9 mouse cellular contexts compared by ENCODE assay signal in the genomic region with DNA sequence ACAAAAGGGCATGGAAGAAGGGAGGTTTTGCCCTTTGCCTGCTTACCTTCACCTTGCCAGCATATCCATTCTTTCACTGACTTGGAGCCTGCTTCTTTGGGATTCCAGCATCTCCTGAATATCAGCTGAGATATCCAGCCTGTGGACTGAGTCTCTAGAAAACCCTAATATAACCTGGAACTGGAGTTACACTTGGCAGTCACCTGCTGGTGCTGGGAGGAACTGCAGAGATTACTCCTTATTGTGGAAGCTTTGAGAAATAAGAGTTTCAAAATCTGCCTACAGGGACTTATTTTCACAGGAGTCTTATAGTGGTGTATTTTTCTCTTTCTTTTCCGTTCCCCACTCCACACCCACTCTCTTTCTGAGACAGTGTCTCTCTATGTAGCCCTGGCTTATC. TPM values are rescaled to one million over a fixed set of nuclear protein-coding genes. Genes with fewer than 3 reads are reported as not detected.
DNase-seq lines count a peak whose midpoint lies in the region; TF ChIP-seq lines count a peak whose summit lies in the region.
"Had no signal": no experiment of that assay in that cellular context is flagged by ENCODE, and none has a peak within 500 bp of the region (broad histone marks: within the 10 kb centered on the region; RNA-seq: fewer than 3 reads in every experiment).

No protein-coding gene starts in this region.

- H3K9ac ChIP-seq in heart, adult 2 months (ENCODE audit: low read depth, low read length) = no peak overlapping the region
- H3K9ac ChIP-seq: neural tube, embryonic 12.5 days had no signal

- 30% methylated on average over 1 of the region's 1 CpGs for WGBS in heart, adult 2 months

- TF ChIP-seq EP300 in heart, adult 2 months (IDR thresholded peaks at IDR 0.05; ENCODE audit: insufficient read depth, low read depth, low read length) = no peak

- H3K4me3 ChIP-seq in heart, adult 2 months = no peak overlapping the region
- H3K4me3 ChIP-seq: neural tube, embryonic 12.5 days had no signal

- TF ChIP-seq POLR2A in heart, adult 2 months (IDR thresholded peaks at IDR 0.05; ENCODE audit: insufficient read depth, low read depth, low read length) = no peak

- no peak for DNase-seq in heart, adult 2 months
- no peak for DNase-seq in heart, postnatal 25 days (ENCODE audit: low spot score)
- DNase-seq in urinary bladder, postnatal 25 days (ENCODE audit: low spot score) = peak; percentile 20
- DNase-seq in urinary bladder, postnatal 10 days (ENCODE audit: low spot score) = no peak
- peak; percentile 52 to 81 for DNase-seq in frontal cortex, adult 2 months (ENCODE audit: extremely low spot score in 1 of 2, low spot score in 1 of 2)
- DNase-seq in left cerebral cortex, postnatal 25 days (ENCODE audit: low spot score in 2 of 2) = peak; percentile 64 to 80
- DNase-seq in right cerebral cortex, adult 2 months (ENCODE audit: low spot score in 2 of 2) = peak; percentile 70 to 77
- no peak for DNase-seq in gastrocnemius, adult 8-10 months (ENCODE audit: low spot score in 2 of 2)

- no peaks in the 10 kb centered on the region for H3K36me3 ChIP-seq in heart, adult 2 months (ENCODE audit: control insufficient read depth, insufficient read depth, low read length)
- H3K36me3 ChIP-seq: neural tube, embryonic 12.5 days had no signal

- no peak overlapping the region for H3K27ac ChIP-seq in heart, adult 2 months
- H3K27ac ChIP-seq: neural tube, embryonic 12.5 days had no signal

- intact Hi-C loops in heart, adult 2 months (cut with DNase I) = no loop called here
- intact Hi-C loops in heart, postnatal 25 days (cut with DNase I) = loop anchor here (5.0 kb wide), 3 partner anchors 215 to 350 kb away; partner anchors contain the start of genes Dram1 and Gnptab
- intact Hi-C loops in left cerebral cortex, postnatal 25 days (cut with DNase I) = no loop called here

- H3K27me3 ChIP-seq in heart, adult 2 months (ENCODE audit: control insufficient read depth, insufficient read depth, low read length) = no peaks in the 10 kb centered on the region
- H3K27me3 ChIP-seq: neural tube, embryonic 12.5 days had no signal

- H3K79me2 ChIP-seq in heart, adult 2 months (replicated peaks; ENCODE audit: control insufficient read depth, insufficient read depth, low read length) = peaks cover 1% of the 10 kb centered on the region; the same call in 1 of the 2 replicates

- no peaks in the 10 kb centered on the region for H3K4me1 ChIP-seq in heart, adult 2 months (ENCODE audit: control insufficient read depth, insufficient read depth, low read length)

- peak; percentile 71 for TF ChIP-seq CTCF in heart, adult 2 months (IDR thresholded peaks at IDR 0.05)

RNA-seq across cellular contexts. Expression of gene Arl1, which starts 3.5 kb away (rescaled TPM):
- 10 to 100 TPM; 80.3 to 89.2 TPM for total RNA-seq in heart, adult 2 months (2021)
- 26.1 and 61.1 TPM in 2 replicates for polyA plus RNA-seq in heart, adult 2 months (2012; rRNA removed)
- total RNA-seq in heart, postnatal 25 days (2021) = 10 to 100 TPM; 83.2 to 86.4 TPM
- 124 and 126 TPM in 2 replicates for polyA plus RNA-seq in frontal cortex, adult 2 months (2012; rRNA removed)
- 100 to 1,000 TPM; 125 to 129 TPM for total RNA-seq in left cerebral cortex, postnatal 25 days (2021)
- total RNA-seq in gastrocnemius, adult 8-10 months (2022) = 100 to 1,000 TPM in 1 of 4 experiments, 10 to 100 TPM in 3; 90.0 to 100 (median 98.2) TPM

RNA-seq across cellular contexts. Expression of gene Spic, which starts 42.3 kb away (rescaled TPM):
- total RNA-seq in heart, adult 2 months (2021) = under 1 TPM in 1 of 2 experiments, not detected in 1; 0.31 TPM
- polyA plus RNA-seq in heart, adult 2 months (2012; rRNA removed) = 0.04 TPM in 1 of 2 replicates, not detected in the other
- total RNA-seq in heart, postnatal 25 days (2021) = under 1 TPM in 1 of 2 experiments, not detected in 1; 0.29 TPM
- not detected in 2 replicates for polyA plus RNA-seq in frontal cortex, adult 2 months (2012; rRNA removed)
- not detected for total RNA-seq in left cerebral cortex, postnatal 25 days (2021)
- total RNA-seq in gastrocnemius, adult 8-10 months (2022) = not detected
- polyA plus RNA-seq: neural tube, embryonic 12.5 days had no signal

Comparison
In these comparisons a context has a peak if more than half of its experiments do, and no peak if none do; other contexts are left out.
1. DNase-seq: peak in urinary bladder, postnatal 25 days (single experiment), frontal cortex, adult 2 months (2 of 2), left cerebral cortex, postnatal 25 days (2 of 2) and right cerebral cortex, adult 2 months (2 of 2); none in heart, adult 2 months (0 of 2), heart, postnatal 25 days (single experiment), urinary bladder, postnatal 10 days (single experiment) and gastrocnemius, adult 8-10 months (0 of 2).